ENCODE assay signal across 29 mouse cellular contexts in the genomic region with DNA sequence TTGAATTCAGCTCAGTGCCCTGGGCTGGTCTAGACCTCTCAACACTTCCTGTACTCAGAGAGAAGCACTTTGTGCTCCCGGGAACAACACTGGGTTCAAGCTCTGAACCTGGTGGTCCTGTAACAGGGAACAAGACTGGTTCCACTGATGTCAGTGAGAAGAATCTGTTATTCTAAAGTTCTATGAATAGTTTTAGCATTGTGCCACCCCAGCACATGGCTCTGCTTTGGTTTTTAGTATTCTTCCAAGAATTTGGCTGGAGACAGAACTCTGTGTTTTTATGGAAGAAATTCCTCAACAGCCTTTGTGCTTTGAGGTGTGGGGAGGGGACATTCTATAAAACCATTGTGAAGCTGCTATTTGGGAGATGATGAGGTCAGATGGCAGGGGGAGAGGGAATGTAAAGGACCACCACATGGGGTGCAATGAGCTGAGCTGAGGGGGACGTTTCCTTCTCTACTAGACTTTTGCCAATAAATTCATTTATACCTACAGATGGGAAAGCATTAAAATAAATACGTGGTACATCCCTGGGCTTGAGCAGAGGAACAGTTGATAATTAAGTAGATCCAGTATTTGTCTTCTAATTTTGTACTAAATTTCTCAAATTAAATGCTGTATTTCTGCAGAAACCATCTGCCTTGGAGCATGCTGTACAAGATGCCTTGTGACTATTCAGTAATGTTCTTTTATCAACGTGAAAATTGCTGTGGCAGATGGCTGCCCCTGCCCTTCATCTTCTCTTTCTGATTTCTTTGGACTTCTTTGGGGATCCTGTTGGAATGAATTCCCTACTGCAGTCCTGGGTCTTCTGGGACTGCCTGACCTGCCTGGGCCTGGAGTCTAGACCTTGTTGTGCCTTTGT.
DNase-seq lines count a peak whose midpoint lies in the region; ATAC-seq lines count a peak whose summit lies in the region.
"Had no signal": no experiment of that assay in that cellular context is flagged by ENCODE, and none has a peak within 500 bp of the region (broad histone marks: within the 10 kb centered on the region; RNA-seq: fewer than 3 reads in every experiment).

No protein-coding gene starts in this region.

- H3K27me3 ChIP-seq in forebrain, embryonic 16.5 days (replicated peaks; ENCODE audit: control insufficient read depth, insufficient read depth, low read length): no peaks in the 10 kb centered on the region
- no peaks in the 10 kb centered on the region for H3K27me3 ChIP-seq in forebrain, embryonic 10.5 days (ENCODE audit: poor library complexity, severe bottlenecking)
- no peaks in the 10 kb centered on the region for H3K27me3 ChIP-seq in neural tube, embryonic 14.5 days (ENCODE audit: control insufficient read depth, insufficient read depth, low read length)
- H3K27me3 ChIP-seq: hindbrain, embryonic 12.5 days; limb, embryonic 13.5 days; lung, embryonic 15.5 days; Patski had no signal

- ATAC-seq in forebrain, embryonic 16.5 days: peak; percentile 40; the same call in 1 of the 2 replicates
- no peak for ATAC-seq in neural tube, embryonic 14.5 days (ENCODE audit: low read depth)
- ATAC-seq: intestine, embryonic 16.5 days had no signal

- H3K27ac ChIP-seq in forebrain, embryonic 16.5 days (ENCODE audit: low read length): no peak overlapping the region
- no peak overlapping the region for H3K27ac ChIP-seq in forebrain, embryonic 10.5 days
- H3K27ac ChIP-seq in neural tube, embryonic 14.5 days (ENCODE audit: low read depth, low read length): peak overlapping the region; percentile 2; the same call in 1 of the 2 replicates
- H3K27ac ChIP-seq: kidney, postnatal 0 days; limb, embryonic 13.5 days; lung, embryonic 15.5 days; stomach, postnatal 0 days had no signal

- peaks cover 17% of the 10 kb centered on the region for H3K4me1 ChIP-seq in forebrain, embryonic 16.5 days (replicated peaks; ENCODE audit: control insufficient read depth, insufficient read depth, low read length)
- H3K4me1 ChIP-seq in forebrain, embryonic 10.5 days: peaks cover 19% of the 10 kb centered on the region
- H3K4me1 ChIP-seq in neural tube, embryonic 14.5 days (ENCODE audit: control insufficient read depth, insufficient read depth, low read length): 0 out of 2 replicates have a peak, but pooled peaks cover 8% of the 10 kb centered on the region

- no peak overlapping the region for H3K4me3 ChIP-seq in forebrain, embryonic 16.5 days (replicated peaks; ENCODE audit: low read length)
- H3K4me3 ChIP-seq in forebrain, embryonic 10.5 days: no peak overlapping the region
- no peak overlapping the region for H3K4me3 ChIP-seq in neural tube, embryonic 14.5 days (ENCODE audit: low read depth, low read length)
- H3K4me3 ChIP-seq: erythroblast, embryonic 14.5 days; hindbrain, embryonic 12.5 days; limb, embryonic 13.5 days; lung, embryonic 15.5 days had no signal

- DNase-seq in forebrain, embryonic 10.5 days (ENCODE audit: extremely low spot score, low spot score): no peak
- DNase-seq in layer of hippocampus, adult 18-20 months (ENCODE audit: low spot score in 2 of 2): peak; percentile 39 to 69
- no peak for DNase-seq in layer of hippocampus, postnatal 25 days (ENCODE audit: extremely low spot score in 1 of 2, low spot score in 1 of 2)
- peak; percentile 56 for DNase-seq in brain, adult 2 months (ENCODE audit: low read depth, low spot score)
- no peak for DNase-seq in urinary bladder, postnatal 25 days (ENCODE audit: low spot score)
- DNase-seq: adrenal gland, postnatal 10 days; cerebellum, postnatal 10 days; gastrocnemius, postnatal 14 days; heart, postnatal 14 days; kidney, adult 8-10 months; kidney, postnatal 4 days; lung, postnatal 36 days; right cerebral cortex, adult 18-20 months; right cerebral cortex, postnatal 4 days; thymus, adult 18-20 months; thymus, postnatal 25 days had no signal

- 29% methylated on average over 4 of the region's 4 CpGs for WGBS in forebrain, embryonic 16.5 days
- 71% methylated on average over 4 of the region's 4 CpGs for WGBS in forebrain, embryonic 10.5 days
- 27% methylated on average over 4 of the region's 4 CpGs for WGBS in neural tube, embryonic 14.5 days

- no peak overlapping the region for H3K4me2 ChIP-seq in forebrain, embryonic 16.5 days (ENCODE audit: low read length)
- no peak overlapping the region for H3K4me2 ChIP-seq in neural tube, embryonic 14.5 days (ENCODE audit: low read depth, low read length)
- H3K4me2 ChIP-seq: hindbrain, embryonic 12.5 days; limb, embryonic 13.5 days; liver, embryonic 11.5 days; lung, embryonic 15.5 days; midbrain, embryonic 11.5 days had no signal

- H3K9ac ChIP-seq in forebrain, embryonic 16.5 days (replicated peaks; ENCODE audit: low read depth, low read length): no peak overlapping the region
- no peak overlapping the region for H3K9ac ChIP-seq in neural tube, embryonic 14.5 days (replicated peaks; ENCODE audit: low read depth, low read length)
- H3K9ac ChIP-seq: hindbrain, embryonic 12.5 days; limb, embryonic 13.5 days; lung, embryonic 15.5 days had no signal

- no peaks in the 10 kb centered on the region for H3K36me3 ChIP-seq in forebrain, embryonic 16.5 days (ENCODE audit: control insufficient read depth, insufficient read depth)
- no peaks in the 10 kb centered on the region for H3K36me3 ChIP-seq in forebrain, embryonic 10.5 days (replicated peaks)
- no peaks in the 10 kb centered on the region for H3K36me3 ChIP-seq in neural tube, embryonic 14.5 days (ENCODE audit: control insufficient read depth, insufficient read depth, low read length)
- H3K36me3 ChIP-seq: G1E; hindbrain, embryonic 12.5 days; limb, embryonic 13.5 days; lung, embryonic 15.5 days had no signal

- no peaks in the 10 kb centered on the region for H3K9me3 ChIP-seq in forebrain, embryonic 16.5 days (ENCODE audit: control insufficient read depth, low read length)
- no peaks in the 10 kb centered on the region for H3K9me3 ChIP-seq in forebrain, embryonic 10.5 days
- H3K9me3 ChIP-seq in neural tube, embryonic 14.5 days (ENCODE audit: control insufficient read depth, low read length): no peaks in the 10 kb centered on the region
- H3K9me3 ChIP-seq: G1E; hindbrain, embryonic 12.5 days; limb, embryonic 13.5 days; lung, embryonic 15.5 days had no signal

Comparison
In these comparisons a context has a peak if more than half of its experiments do, and no peak if none do; other contexts are left out.
1. DNase-seq: peak in layer of hippocampus, adult 18-20 months (2 of 2) and brain, adult 2 months (single experiment); none in forebrain, embryonic 10.5 days (single experiment), layer of hippocampus, postnatal 25 days (0 of 2) and urinary bladder, postnatal 25 days (single experiment).